Mouse (Mus musculus): Measurements from ENCODE around the gene Flg. TPM values are rescaled to one million over a fixed set of nuclear protein-coding genes. Genes with fewer than 3 reads are reported as not detected.

Flg gene
- total RNA-seq (2014; rRNA removed) = 16.3 TPM in 1 of 2 replicates, not detected in the other
- not detected in 2 replicates for polyA plus RNA-seq (2015; fragmentation: Nextera tagmentation; extraction: Ambion mirVana)

DNA sequence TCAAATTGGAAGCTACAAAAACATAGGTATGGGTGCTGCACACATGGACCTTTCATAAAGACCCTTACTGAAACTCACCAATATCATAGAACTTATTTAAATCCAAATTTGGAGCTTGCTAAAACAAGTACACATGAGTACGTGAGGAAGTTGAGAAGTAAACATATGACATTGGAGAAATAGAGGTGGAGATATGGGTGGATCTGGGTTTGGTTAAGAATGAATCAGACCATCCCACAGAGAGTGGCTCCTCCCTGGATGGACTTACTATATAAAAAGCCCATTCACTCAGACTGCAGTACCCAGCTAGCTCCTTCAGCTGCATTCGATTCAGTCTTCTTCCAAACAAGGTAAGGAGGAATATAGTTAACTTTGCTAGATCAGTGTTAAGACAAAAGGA, at the start of gene Flg:
TSS of gene Flg (plus strand) at position 301 of the 400 bp plus-strand sequence.
- ATAC-seq (ENCODE audit: low FRiP score) = no peak
- Histone ChIP-seq H3K4me2 (ENCODE audit: low read depth, low read length, poor library complexity, severe bottlenecking) (no peak within 1 kb of the TSS), H3K9me3 (ENCODE audit: low read length) (no peaks in the 10 kb centered on the region), H3K27ac (ENCODE audit: low read depth, low read length) (no peak within 1 kb of the TSS), H3K27me3 (ENCODE audit: insufficient read depth, low read length) (no peaks in the 10 kb centered on the region), H3K36me3 (ENCODE audit: insufficient read depth, low read length) (no peaks in the 10 kb centered on the region), H3K4me3 (ENCODE audit: low read depth, low read length) (no peak within 1 kb of the TSS), H3K4me1 (ENCODE audit: insufficient read depth, low read length) (no peaks in the 10 kb centered on the region), H3K9ac (replicated peaks; ENCODE audit: low read length, poor library complexity, severe bottlenecking) (no peak within 1 kb of the TSS)
- no peak for TF ChIP-seq CTCF (IDR thresholded peaks at IDR 0.05)
- DNase-seq (ENCODE audit: low spot score) = no peak
- 93% methylated on average over 2 of the region's 2 CpGs for WGBS

DNA sequence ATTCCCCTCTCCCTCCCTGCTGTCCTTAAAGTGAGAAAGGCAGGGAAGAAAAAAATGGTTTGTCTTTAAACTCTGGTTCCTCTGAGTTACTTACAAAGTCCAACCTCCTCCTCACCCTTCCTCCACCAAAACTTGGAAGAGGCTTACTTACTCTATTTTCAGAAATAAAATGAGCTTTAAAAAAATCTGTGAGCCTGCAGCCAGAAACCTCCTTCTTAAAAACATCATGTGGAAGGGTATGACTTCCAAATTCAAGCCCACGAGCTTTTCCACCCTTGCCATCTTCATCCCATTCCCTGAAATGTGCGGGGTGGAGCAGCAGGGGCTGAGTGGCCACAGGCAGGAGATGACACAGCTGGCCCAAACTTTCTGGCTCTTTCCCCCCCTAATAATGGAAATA, 24.2 kb downstream of the Flg start:
- 82% methylated on average over 2 of the region's 2 CpGs for WGBS
- Histone ChIP-seq H3K27ac (ENCODE audit: low read depth, low read length) (no peak overlapping the region), H3K4me3 (ENCODE audit: low read depth, low read length) (no peak overlapping the region), H3K9ac (replicated peaks; ENCODE audit: low read length, poor library complexity, severe bottlenecking) (no peak overlapping the region), H3K36me3 (ENCODE audit: insufficient read depth, low read length) (no peaks in the 10 kb centered on the region), H3K9me3 (ENCODE audit: low read length) (no peaks in the 10 kb centered on the region), H3K4me2 (ENCODE audit: low read depth, low read length, poor library complexity, severe bottlenecking) (no peak overlapping the region), H3K27me3 (ENCODE audit: insufficient read depth, low read length) (no peaks in the 10 kb centered on the region), H3K4me1 (ENCODE audit: insufficient read depth, low read length) (no peaks in the 10 kb centered on the region)
- DNase-seq (ENCODE audit: low spot score) = no peak
- no peak for TF ChIP-seq CTCF (IDR thresholded peaks at IDR 0.05)
- ATAC-seq (ENCODE audit: low FRiP score) = no peak

DNA sequence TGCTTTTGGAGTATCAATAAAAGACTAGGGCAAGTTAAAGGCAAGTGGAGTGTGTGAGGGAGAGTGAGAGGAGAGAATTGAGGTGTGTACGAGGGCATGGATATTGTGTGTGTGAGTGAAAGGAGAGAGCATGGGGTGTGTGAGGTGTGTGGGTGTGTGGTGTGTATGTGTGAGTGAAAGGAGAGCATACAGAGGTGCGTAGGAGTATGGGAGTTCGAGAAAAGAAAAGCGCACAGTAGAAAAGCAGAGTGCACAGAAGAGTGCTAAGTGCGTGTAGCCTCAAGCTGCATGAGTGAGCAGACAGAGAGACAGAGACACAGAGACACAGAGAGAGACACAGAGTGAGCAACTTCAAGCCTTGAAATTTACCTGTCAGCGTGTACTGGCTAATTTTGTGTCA, 26.5 kb downstream of the Flg start:
- ATAC-seq (ENCODE audit: low FRiP score) (no peak), DNase-seq (ENCODE audit: low spot score) (no peak)
- H3K36me3 ChIP-seq (ENCODE audit: insufficient read depth, low read length) = no peaks in the 10 kb centered on the region
- no peak overlapping the region for H3K9ac ChIP-seq (replicated peaks; ENCODE audit: low read length, poor library complexity, severe bottlenecking)
- 87% methylated on average over 6 of the region's 6 CpGs for WGBS
- H3K4me1 ChIP-seq (ENCODE audit: insufficient read depth, low read length) = no peaks in the 10 kb centered on the region
- TF ChIP-seq CTCF (IDR thresholded peaks at IDR 0.05) = no peak
- H3K9me3 ChIP-seq (ENCODE audit: low read length) = no peaks in the 10 kb centered on the region
- no peaks in the 10 kb centered on the region for H3K27me3 ChIP-seq (ENCODE audit: insufficient read depth, low read length)
- H3K4me3 ChIP-seq (ENCODE audit: low read depth, low read length) = no peak overlapping the region
- no peak overlapping the region for H3K27ac ChIP-seq (ENCODE audit: low read depth, low read length)
- no peak overlapping the region for H3K4me2 ChIP-seq (ENCODE audit: low read depth, low read length, poor library complexity, severe bottlenecking)

DNA sequence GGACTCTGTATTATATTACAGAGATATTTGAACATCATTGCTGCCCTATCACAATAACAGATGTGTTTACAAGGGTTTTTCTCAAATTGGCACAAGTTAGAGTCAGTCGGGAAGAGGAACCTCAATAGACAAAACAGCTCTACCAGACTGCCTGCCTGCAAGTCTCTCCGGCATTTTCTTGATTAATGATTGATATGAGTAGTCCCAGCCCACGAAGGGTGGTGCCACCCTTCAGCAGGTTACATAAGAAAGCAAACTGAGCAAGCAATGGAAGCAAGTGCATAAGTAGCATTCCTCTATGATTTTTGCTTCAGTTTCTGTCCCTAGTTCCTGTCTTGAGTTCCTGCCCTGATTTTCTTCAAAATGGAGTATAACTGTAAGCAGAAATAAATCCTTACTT, 28.6 kb downstream of the Flg start:
- no peak overlapping the region for H3K4me2 ChIP-seq (ENCODE audit: low read depth, low read length, poor library complexity, severe bottlenecking)
- ATAC-seq (ENCODE audit: low FRiP score) = no peak
- no peak overlapping the region for H3K9ac ChIP-seq (replicated peaks; ENCODE audit: low read length, poor library complexity, severe bottlenecking)
- no peaks in the 10 kb centered on the region for H3K36me3 ChIP-seq (ENCODE audit: insufficient read depth, low read length)
- H3K27me3 ChIP-seq (ENCODE audit: insufficient read depth, low read length) = no peaks in the 10 kb centered on the region
- H3K4me1 ChIP-seq (ENCODE audit: insufficient read depth, low read length) = no peaks in the 10 kb centered on the region
- H3K4me3 ChIP-seq (ENCODE audit: low read depth, low read length) = no peak overlapping the region
- H3K9me3 ChIP-seq (ENCODE audit: low read length) = no peaks in the 10 kb centered on the region
- DNase-seq (ENCODE audit: low spot score) = no peak
- H3K27ac ChIP-seq (ENCODE audit: low read depth, low read length) = no peak overlapping the region
- 81% methylated on average over 3 of the region's 3 CpGs for WGBS
- no peak for TF ChIP-seq CTCF (IDR thresholded peaks at IDR 0.05)

DNA sequence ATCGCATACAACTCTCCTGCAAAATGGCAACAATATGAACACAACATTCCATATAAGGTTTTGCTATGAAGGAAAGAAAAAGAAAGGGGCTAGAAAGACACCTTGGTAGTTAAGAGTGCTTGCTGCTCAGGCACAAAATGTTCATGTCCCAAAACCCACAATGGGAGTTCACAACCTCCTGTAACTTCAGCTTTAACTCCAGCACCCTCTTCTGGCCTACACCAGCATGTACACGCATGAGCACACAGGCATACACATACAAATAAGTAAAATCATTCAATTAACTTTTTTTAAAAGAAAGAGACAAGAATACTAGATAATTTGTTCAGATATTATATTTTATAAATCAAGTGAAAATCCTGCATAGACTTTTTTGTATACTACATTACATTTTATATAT, 32.8 kb downstream of the Flg start:
- Histone ChIP-seq H3K27me3 (ENCODE audit: insufficient read depth, low read length) (no peaks in the 10 kb centered on the region), H3K4me1 (ENCODE audit: insufficient read depth, low read length) (no peaks in the 10 kb centered on the region), H3K4me2 (ENCODE audit: low read depth, low read length, poor library complexity, severe bottlenecking) (no peak overlapping the region), H3K9ac (replicated peaks; ENCODE audit: low read length, poor library complexity, severe bottlenecking) (no peak overlapping the region), H3K36me3 (ENCODE audit: insufficient read depth, low read length) (no peaks in the 10 kb centered on the region), H3K27ac (ENCODE audit: low read depth, low read length) (no peak overlapping the region), H3K4me3 (ENCODE audit: low read depth, low read length) (no peak overlapping the region), H3K9me3 (ENCODE audit: low read length) (no peaks in the 10 kb centered on the region)
- peak; percentile 23 for TF ChIP-seq CTCF (IDR thresholded peaks at IDR 0.05)
- DNase-seq (ENCODE audit: low spot score) (no peak), ATAC-seq (ENCODE audit: low FRiP score) (no peak)
- 84% methylated on average over 2 of the region's 2 CpGs for WGBS

DNA sequence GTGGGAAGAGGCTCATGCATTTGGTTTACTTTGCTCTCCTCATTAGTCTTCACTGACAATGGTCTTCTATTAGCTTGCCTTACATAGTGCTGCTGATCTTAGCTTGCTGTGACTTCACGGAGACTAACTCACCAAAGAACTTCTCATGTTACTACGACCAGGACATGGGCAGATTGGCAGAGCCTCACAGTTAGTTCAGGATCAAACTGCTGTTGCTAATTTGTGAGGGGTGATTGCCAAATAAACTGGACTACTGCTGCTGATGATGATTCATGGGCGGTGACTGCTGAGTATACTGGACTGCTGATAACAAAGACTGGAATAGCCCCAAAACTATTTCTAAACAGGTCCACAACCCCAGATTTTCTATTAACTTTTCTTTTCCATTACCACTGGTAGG, 38.0 kb downstream of the Flg start:
- H3K9ac ChIP-seq (replicated peaks; ENCODE audit: low read length, poor library complexity, severe bottlenecking) = no peak overlapping the region
- ATAC-seq (ENCODE audit: low FRiP score) = no peak
- H3K27ac ChIP-seq (ENCODE audit: low read depth, low read length) = no peak overlapping the region
- no peaks in the 10 kb centered on the region for H3K27me3 ChIP-seq (ENCODE audit: insufficient read depth, low read length)
- no peaks in the 10 kb centered on the region for H3K4me1 ChIP-seq (ENCODE audit: insufficient read depth, low read length)
- H3K9me3 ChIP-seq (ENCODE audit: low read length) = no peaks in the 10 kb centered on the region
- no peak overlapping the region for H3K4me2 ChIP-seq (ENCODE audit: low read depth, low read length, poor library complexity, severe bottlenecking)
- no peak overlapping the region for H3K4me3 ChIP-seq (ENCODE audit: low read depth, low read length)
- WGBS = 67% methylated on average over 3 of the region's 3 CpGs
- DNase-seq (ENCODE audit: low spot score) = no peak
- H3K36me3 ChIP-seq (ENCODE audit: insufficient read depth, low read length) = no peaks in the 10 kb centered on the region
- no peak for TF ChIP-seq CTCF (IDR thresholded peaks at IDR 0.05)

Data from midbrain, postnatal 0 days (tissue).